Mouse (Mus musculus) lung, embryonic 16.5 days (tissue): ENCODE data around the gene E2f6. TPM values are rescaled to one million over a fixed set of nuclear protein-coding genes. Genes with fewer than 3 reads are reported as not detected.

Source experiments
- ATAC-seq: fragments of 200-750 bp; cut with Nextera tagmentation; 2 replicates; pipeline ENCODE4 v1.8.0; 2017; ENCODE audit warnings: low read depth, mild to moderate bottlenecking, moderate library complexity
- H3K27ac ChIP-seq: fragments of 300-500 bp; sonication (generic); 2 replicates; pipeline ENCODE4 v1.5.1; 2014; ENCODE audit warnings: mild to moderate bottlenecking, control low read depth, low read length
- H3K27me3 ChIP-seq: fragments of 300-500 bp; sonication (generic); 2 replicates; pipeline ENCODE4 v1.6.1; 2014; ENCODE audit warnings: low read depth, low read length, mixed read lengths; ENCODE audit not compliant: control insufficient read depth, insufficient read depth
- H3K36me3 ChIP-seq: fragments of 300-500 bp; sonication (generic); 2 replicates; pipeline ENCODE4 v1.6.1; 2014; ENCODE audit warnings: low read length; ENCODE audit not compliant: control insufficient read depth, insufficient read depth
- H3K4me1 ChIP-seq: fragments of 300-500 bp; sonication (generic); replicated peaks from 2 replicates; pipeline ENCODE4 v1.6.1; 2014; ENCODE audit warnings: low read length, mixed read lengths; ENCODE audit not compliant: control insufficient read depth, insufficient read depth
- H3K4me2 ChIP-seq: fragments of 300-500 bp; sonication (generic); 2 replicates; pipeline ENCODE4 v1.6.1; 2014; ENCODE audit warnings: low read depth, low read length, control low read depth
- H3K4me3 ChIP-seq: fragments of 300-500 bp; sonication (generic); 2 replicates; pipeline ENCODE4 v1.5.1; 2014; ENCODE audit warnings: mild to moderate bottlenecking, low read length, control low read depth
- H3K9ac ChIP-seq: fragments of 300-500 bp; sonication (generic); 2 replicates; pipeline ENCODE4 v1.6.1; 2014; ENCODE audit warnings: low read length, control low read depth
- H3K9me3 ChIP-seq: fragments of 300-500 bp; sonication (generic); 2 replicates; pipeline ENCODE4 v1.6.1; 2016; ENCODE audit warnings: low read length; ENCODE audit not compliant: control insufficient read depth
- WGBS: fragments of 180-500 bp; shearing (Covaris S2); extraction: QIAGEN DNeasy Blood & Tissue Kit; methylation state at CpG from one replicate; pipeline ENCODE4 v1.1.7; 2014; 5-methylcytosine and 5-hydroxymethylcytosine counted together
- microRNA-seq: library from miRNA; unstranded; fragments of <30 nt; microRNA quantifications from one replicate; pipeline ENCODE4, GENCODE M21; 2016
- polyA plus RNA-seq: library from polyadenylated mRNA; unstranded; fragments of >200 nt; fragmentation: Nextera tagmentation; extraction: Ambion mirVana; gene quantifications from 2 replicates; pipeline ENCODE4 v1.2.1, GENCODE M21; 2015

The E2f6 gene
- polyA plus RNA-seq, 1 experiment from 2014 or later: 29.6 TPM

- no peak for ATAC-seq
- WGBS: 84% methylated on average over 4 of the region's 4 CpGs
- Histone ChIP-seq H3K4me2 (no peak overlapping the region), H3K4me3 (no peak overlapping the region), H3K4me1 (peaks cover 33% of the 10 kb centered on the region), H3K27me3 (no peaks in the 10 kb centered on the region), H3K36me3 (no peaks in the 10 kb centered on the region), H3K9ac (no peak overlapping the region), H3K9me3 (no peaks in the 10 kb centered on the region), H3K27ac (no peak overlapping the region)
Measured at GRCm38 (mm10) chr12:16880077-16880476, 69.3 kb downstream of the E2f6 start.

- H3K9ac ChIP-seq: no peak overlapping the region
- no peaks in the 10 kb centered on the region for H3K36me3 ChIP-seq
- no peaks in the 10 kb centered on the region for H3K9me3 ChIP-seq
- H3K4me3 ChIP-seq: no peak overlapping the region
- H3K4me2 ChIP-seq: no peak overlapping the region
- 83% methylated on average over 3 of the region's 3 CpGs for WGBS
- ATAC-seq: no peak
- H3K4me1 ChIP-seq: peaks cover 12% of the 10 kb centered on the region
- H3K27ac ChIP-seq: no peak overlapping the region
- H3K27me3 ChIP-seq: no peaks in the 10 kb centered on the region
Measured at GRCm38 (mm10) chr12:16882442-16882841, 71.7 kb downstream of the E2f6 start.

- H3K4me1 ChIP-seq: peaks cover 6% of the 10 kb centered on the region
- no peak overlapping the region for H3K4me2 ChIP-seq
- H3K36me3 ChIP-seq: no peaks in the 10 kb centered on the region
- H3K9ac ChIP-seq: no peak overlapping the region
- H3K27me3 ChIP-seq: no peaks in the 10 kb centered on the region
- 57% methylated on average over 7 of the region's 7 CpGs for whole genome bisulfite sequencing
- ATAC-seq: no peak
- H3K9me3 ChIP-seq: no peaks in the 10 kb centered on the region
- no peak overlapping the region for H3K4me3 ChIP-seq
- H3K27ac ChIP-seq: no peak overlapping the region
Measured at GRCm38 (mm10) chr12:16883111-16883510, 72.3 kb downstream of the E2f6 start.

- no peaks in the 10 kb centered on the region for H3K9me3 ChIP-seq
- H3K9ac ChIP-seq: no peak overlapping the region
- no peak overlapping the region for H3K4me3 ChIP-seq
- no peak overlapping the region for H3K4me2 ChIP-seq
- no peak for ATAC-seq
- H3K27ac ChIP-seq: no peak overlapping the region
- H3K36me3 ChIP-seq: no peaks in the 10 kb centered on the region
- 84% methylated on average over 4 of the region's 4 CpGs for WGBS
- no peaks in the 10 kb centered on the region for H3K4me1 ChIP-seq
- H3K27me3 ChIP-seq: no peaks in the 10 kb centered on the region
Measured at GRCm38 (mm10) chr12:16884534-16884933, 73.8 kb downstream of the E2f6 start.

GRCm38 (mm10) chr12:16886354-16886753, 75.6 kb downstream of the E2f6 start:
- no peaks in the 10 kb centered on the region for H3K36me3 ChIP-seq
- WGBS: 83% methylated on average over 6 of the region's 6 CpGs
- no peaks in the 10 kb centered on the region for H3K4me1 ChIP-seq
- H3K27ac ChIP-seq: no peak overlapping the region
- H3K9ac ChIP-seq: no peak overlapping the region
- no peak overlapping the region for H3K4me2 ChIP-seq
- no peaks in the 10 kb centered on the region for H3K27me3 ChIP-seq
- no peaks in the 10 kb centered on the region for H3K9me3 ChIP-seq
- no peak overlapping the region for H3K4me3 ChIP-seq
- ATAC-seq: no peak

Small RNA genes within 50 kb of the gene (microRNA-seq; reads per million reads assigned to microRNA genes)
- not detected for gene Gm44305

Other genes starting within 250 kb of the E2f6 start
- gene Lpin1, start 200.0 kb upstream of the E2f6 start, polyA plus RNA-seq: 8.1 and 9.3 TPM in 2 replicates
- 0.24 and 0.52 TPM in 2 replicates for gene Ntsr2, start 157.6 kb upstream of the E2f6 start, polyA plus RNA-seq
- gene Greb1, start 10.1 kb upstream of the E2f6 start, polyA plus RNA-seq: 3.8 and 4.3 TPM in 2 replicates
- 15.3 and 15.7 TPM in 2 replicates for gene Rock2, start 83.9 kb downstream of the E2f6 start, polyA plus RNA-seq
- gene Pqlc3, start 189.4 kb downstream of the E2f6 start, polyA plus RNA-seq: 6.2 and 7.6 TPM in 2 replicates
- gene 2410004P03Rik, start 200.8 kb downstream of the E2f6 start, polyA plus RNA-seq: 4.3 and 5.6 TPM in 2 replicates